Mouse (Mus musculus) kidney, embryonic 14.5 days (tissue): ENCODE data around the gene Abcc12. TPM values are rescaled to one million over a fixed set of nuclear protein-coding genes. Genes with fewer than 3 reads are reported as not detected.
A peak's percentile ranks its signal among the peaks of the same experiment; 100 is the strongest.

ENCODE experiments used
- ATAC-seq: fragments of 200-750 bp; cut with Nextera tagmentation; 2 replicates; pipeline ENCODE4 v1.8.0; 2017; ENCODE audit warnings: moderate number of reproducible peaks, mild to moderate bottlenecking, moderate TSS enrichment, moderate library complexity; ENCODE audit not compliant: low FRiP score, low TSS enrichment
- H3K27ac ChIP-seq: fragments of 300-500 bp; sonication (generic); 2 replicates; pipeline ENCODE4 v1.5.1; 2014; ENCODE audit warnings: low read depth, mild to moderate bottlenecking, low read length, moderate library complexity, mixed read lengths
- H3K27me3 ChIP-seq: fragments of 300-500 bp; sonication (generic); 2 replicates; pipeline ENCODE4 v1.6.1; 2014; ENCODE audit warnings: mild to moderate bottlenecking, low read length; ENCODE audit not compliant: control insufficient read depth, insufficient read depth
- H3K36me3 ChIP-seq: fragments of 300-500 bp; sonication (generic); 2 replicates; pipeline ENCODE4 v1.6.1; 2014; ENCODE audit warnings: low read length, mixed read lengths; ENCODE audit not compliant: control insufficient read depth, insufficient read depth
- H3K4me1 ChIP-seq: fragments of 300-500 bp; sonication (generic); 2 replicates; pipeline ENCODE4 v1.6.1; 2014; ENCODE audit warnings: low read length, mixed read lengths; ENCODE audit not compliant: control insufficient read depth, insufficient read depth
- H3K4me2 ChIP-seq: fragments of 300-500 bp; sonication (generic); replicated peaks from 2 replicates; pipeline ENCODE4 v1.6.1; 2014; ENCODE audit warnings: low read depth, mild to moderate bottlenecking, low read length
- H3K4me3 ChIP-seq: fragments of 300-500 bp; sonication (generic); 2 replicates; pipeline ENCODE4 v1.5.1; 2014; ENCODE audit warnings: mild to moderate bottlenecking, low read length
- H3K9ac ChIP-seq: fragments of 300-500 bp; sonication (generic); 2 replicates; pipeline ENCODE4 v1.6.1; 2014; ENCODE audit warnings: low read depth, mild to moderate bottlenecking, low read length, moderate library complexity
- H3K9me3 ChIP-seq: fragments of 300-500 bp; sonication (generic); 2 replicates; pipeline ENCODE4 v1.6.1; 2016; ENCODE audit warnings: low read length; ENCODE audit not compliant: control insufficient read depth
- WGBS: fragments of 180-500 bp; shearing (Covaris S2); extraction: QIAGEN DNeasy Blood & Tissue Kit; methylation state at CpG from one replicate; pipeline ENCODE4 v1.1.7; 2014; 5-methylcytosine and 5-hydroxymethylcytosine counted together
- polyA plus RNA-seq: library from polyadenylated mRNA; unstranded; fragments of >200 nt; fragmentation: Nextera tagmentation; extraction: Ambion mirVana; gene quantifications from 2 replicates; pipeline ENCODE4 v1.2.1, GENCODE M21; 2014

The Abcc12 gene
- polyA plus RNA-seq, 1 experiment from 2014 or later: 0.08 TPM

DNA sequence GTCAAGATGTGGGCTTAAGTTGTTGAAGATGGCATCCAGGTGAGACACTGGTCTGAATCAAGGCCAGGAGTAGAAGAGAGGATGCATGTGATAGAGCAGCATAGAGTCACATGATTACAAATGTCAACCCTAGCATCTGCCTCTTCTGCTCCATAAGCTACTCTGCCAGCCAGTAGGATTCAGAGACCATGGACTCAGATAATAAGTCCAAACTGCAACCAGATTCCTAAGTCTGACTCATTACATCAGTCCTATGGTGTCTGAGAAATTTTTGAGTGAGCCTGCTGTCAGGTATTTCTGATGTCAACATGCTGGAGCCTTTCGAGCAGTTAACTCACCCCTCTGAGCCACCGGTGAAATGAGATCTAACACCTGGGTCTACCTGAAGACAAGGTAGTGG is 40.1 kb downstream of the Abcc12 start:
- Histone ChIP-seq H3K4me3 (no peak overlapping the region), H3K36me3 (no peaks in the 10 kb centered on the region), H3K27me3 (no peaks in the 10 kb centered on the region), H3K9me3 (no peaks in the 10 kb centered on the region), H3K4me1 (no peaks in the 10 kb centered on the region), H3K4me2 (no peak overlapping the region), H3K27ac (no peak overlapping the region), H3K9ac (no peak overlapping the region)
- 91% methylated on average over 2 of the region's 2 CpGs for WGBS
- ATAC-seq: no peak

DNA sequence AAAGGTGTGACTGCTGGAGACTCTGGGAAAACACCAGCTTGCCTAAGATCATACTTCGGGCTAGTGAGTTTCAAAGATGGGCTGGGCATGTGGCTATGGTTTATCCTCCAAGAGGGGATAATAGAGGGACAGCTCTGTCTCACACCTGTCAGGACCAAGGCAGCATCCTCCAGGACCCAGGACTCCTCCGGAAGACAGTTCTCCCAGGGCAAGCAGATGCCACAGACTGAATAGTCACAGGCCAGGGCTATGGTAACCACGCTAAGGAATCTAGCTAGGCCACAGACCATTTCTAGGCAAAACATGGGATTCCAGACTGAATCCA is 43.9 kb downstream of the Abcc12 start:
- Histone ChIP-seq H3K9ac (no peak overlapping the region), H3K27ac (no peak overlapping the region), H3K9me3 (no peaks in the 10 kb centered on the region), H3K4me2 (no peak overlapping the region; the same call in 1 of the 2 replicates), H3K4me1 (no peaks in the 10 kb centered on the region), H3K27me3 (no peaks in the 10 kb centered on the region), H3K4me3 (no peak overlapping the region), H3K36me3 (no peaks in the 10 kb centered on the region)
- ATAC-seq: no peak
- 73% methylated on average over 3 of the region's 3 CpGs for WGBS

DNA sequence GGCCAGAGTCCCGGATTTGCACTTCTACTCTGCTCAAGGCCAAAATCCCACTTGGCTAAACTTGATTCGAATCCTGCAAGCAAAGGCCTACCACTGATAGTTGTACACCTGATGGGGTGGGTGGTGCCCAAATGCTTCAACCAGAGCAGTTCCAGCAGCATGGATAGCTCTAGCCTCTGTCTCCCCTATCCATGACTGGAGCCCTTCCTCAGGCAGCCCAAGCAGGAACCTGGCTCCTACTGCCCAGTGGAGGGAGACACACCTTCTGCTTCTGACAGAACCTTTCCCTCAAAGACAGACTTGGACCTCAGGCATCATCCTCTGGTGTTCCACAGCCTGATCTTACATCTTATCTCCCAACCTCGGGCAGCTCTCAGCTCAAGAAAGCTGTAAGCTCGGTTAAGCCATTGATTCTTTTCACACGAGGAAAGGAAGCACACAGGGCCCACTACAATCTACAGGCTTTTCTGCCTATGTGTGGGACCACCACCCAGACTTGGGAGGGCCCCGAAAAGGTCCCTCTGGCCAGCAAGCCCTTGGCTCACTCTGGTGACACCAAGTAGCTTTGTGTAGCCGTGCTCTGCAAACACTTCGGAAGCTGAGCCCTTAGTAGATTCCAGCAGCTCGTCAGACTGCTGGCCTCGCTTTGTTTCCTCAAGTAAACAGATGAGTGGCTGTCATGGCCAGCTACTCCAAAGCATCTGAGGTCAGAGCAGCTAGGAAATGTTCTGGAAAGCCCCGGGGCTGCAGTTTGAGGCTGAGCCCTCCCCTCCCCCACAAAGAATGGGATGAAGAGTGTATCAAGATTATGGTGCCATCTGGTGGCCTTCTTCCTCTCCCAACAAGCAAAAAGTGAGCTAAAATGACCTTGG is 44.5 kb downstream of the Abcc12 start:
- Histone ChIP-seq H3K27me3 (no peaks in the 10 kb centered on the region), H3K36me3 (no peaks in the 10 kb centered on the region), H3K9ac (no peak overlapping the region), H3K4me3 (no peak overlapping the region), H3K27ac (peak overlapping the region; percentile 20; the same call in 1 of the 2 replicates), H3K4me2 (peak overlapping the region; percentile 24), H3K9me3 (no peaks in the 10 kb centered on the region), H3K4me1 (no peaks in the 10 kb centered on the region)
- ATAC-seq: peak; percentile 72; the same call in 1 of the 2 replicates
- 48% methylated on average over 11 of the region's 11 CpGs for WGBS

DNA sequence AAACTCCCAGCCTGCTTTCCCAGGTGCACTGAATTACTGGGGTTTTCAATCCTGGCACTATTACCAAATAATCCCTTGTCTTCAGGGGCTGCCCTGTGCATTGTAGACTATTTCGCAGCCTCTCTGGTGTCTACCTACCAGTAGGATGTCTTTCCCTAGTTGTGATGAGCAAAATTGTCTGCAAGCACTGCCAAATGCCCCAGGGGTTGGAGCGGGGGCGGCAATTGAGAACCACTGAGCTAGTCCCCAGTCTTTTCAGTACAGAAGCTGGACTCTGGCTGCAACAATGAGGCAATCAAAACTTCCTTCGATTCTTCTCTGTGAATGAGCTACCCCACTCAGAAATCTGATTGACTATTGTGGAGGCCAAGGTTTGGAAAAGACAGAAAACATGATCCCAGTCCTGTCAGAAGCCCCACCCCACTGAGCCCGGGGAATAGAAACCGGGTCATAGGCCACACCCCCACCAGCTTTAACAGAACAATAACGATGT is 45.4 kb downstream of the Abcc12 start:
- no peak for ATAC-seq
- Histone ChIP-seq H3K4me1 (no peaks in the 10 kb centered on the region), H3K9ac (no peak overlapping the region), H3K9me3 (no peaks in the 10 kb centered on the region), H3K36me3 (no peaks in the 10 kb centered on the region), H3K27me3 (no peaks in the 10 kb centered on the region), H3K4me2 (no peak overlapping the region), H3K4me3 (no peak overlapping the region), H3K27ac (no peak overlapping the region)
- WGBS: 68% methylated on average over 7 of the region's 7 CpGs

DNA sequence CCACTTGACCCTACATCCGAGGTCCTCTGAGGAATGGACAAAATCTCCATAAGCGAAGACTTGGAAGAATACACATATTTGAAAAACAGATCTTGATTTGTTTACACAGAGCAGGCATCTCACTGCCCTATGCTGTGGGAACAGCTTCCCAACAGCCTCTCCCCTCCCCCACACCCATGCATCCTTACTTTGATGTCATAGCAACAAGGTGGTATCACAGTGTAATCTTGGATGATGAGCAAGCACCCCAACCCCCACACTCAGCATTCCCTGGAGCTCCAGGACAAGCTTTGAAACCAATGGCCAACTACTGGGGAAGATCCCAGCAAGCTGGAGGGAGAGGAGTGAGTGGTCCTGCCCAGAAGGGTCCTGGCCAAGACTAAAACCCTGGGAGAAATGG is 50.8 kb downstream of the Abcc12 start:
- Histone ChIP-seq H3K27me3 (no peaks in the 10 kb centered on the region), H3K9me3 (no peaks in the 10 kb centered on the region), H3K27ac (no peak overlapping the region), H3K4me2 (no peak overlapping the region), H3K9ac (no peak overlapping the region), H3K36me3 (no peaks in the 10 kb centered on the region), H3K4me1 (no peaks in the 10 kb centered on the region), H3K4me3 (no peak overlapping the region)
- WGBS: 77% methylated on average over 2 of the region's 2 CpGs
- no peak for ATAC-seq

DNA sequence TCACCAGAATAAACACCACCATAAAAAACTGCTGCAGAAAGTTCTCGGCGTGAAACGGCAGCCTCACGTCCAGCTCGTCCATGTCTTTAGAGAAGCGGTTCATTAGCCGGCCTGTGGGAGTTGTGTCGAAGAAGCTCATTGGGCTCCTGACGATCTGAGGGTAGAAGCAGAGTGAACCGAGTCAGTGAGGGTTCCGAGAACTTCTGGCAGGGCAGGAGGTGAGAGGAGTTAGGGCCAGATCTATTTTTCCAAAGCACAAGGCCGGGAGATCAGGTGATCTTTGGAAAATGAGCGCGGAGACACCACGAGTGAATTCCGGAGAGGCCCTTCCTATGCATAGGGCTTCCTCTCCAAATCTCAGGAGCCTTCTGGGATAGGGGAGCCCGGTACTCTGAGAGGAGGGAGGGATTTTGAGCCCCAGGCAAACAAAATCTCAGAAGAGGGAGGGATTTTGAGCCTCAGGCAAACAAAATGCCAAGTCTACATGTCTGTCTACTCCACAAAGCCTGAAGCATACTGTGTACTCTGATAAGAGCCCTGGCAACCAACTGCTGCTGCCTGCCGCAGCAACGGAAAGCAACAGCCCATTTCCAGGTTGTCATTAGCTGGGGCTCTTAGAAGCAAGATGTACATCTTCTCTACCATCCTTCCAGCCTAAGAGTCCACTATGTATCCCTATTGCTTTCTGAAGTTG is 53.0 kb downstream of the Abcc12 start:
- no peak overlapping the region for H3K4me3 ChIP-seq
- H3K9ac ChIP-seq: no peak overlapping the region
- no peak overlapping the region for H3K4me2 ChIP-seq
- no peaks in the 10 kb centered on the region for H3K9me3 ChIP-seq
- 80% methylated on average over 19 of the region's 19 CpGs for WGBS
- ATAC-seq: no peak
- H3K4me1 ChIP-seq: no peaks in the 10 kb centered on the region
- H3K36me3 ChIP-seq: no peaks in the 10 kb centered on the region
- H3K27ac ChIP-seq: no peak overlapping the region
- H3K27me3 ChIP-seq: no peaks in the 10 kb centered on the region

DNA sequence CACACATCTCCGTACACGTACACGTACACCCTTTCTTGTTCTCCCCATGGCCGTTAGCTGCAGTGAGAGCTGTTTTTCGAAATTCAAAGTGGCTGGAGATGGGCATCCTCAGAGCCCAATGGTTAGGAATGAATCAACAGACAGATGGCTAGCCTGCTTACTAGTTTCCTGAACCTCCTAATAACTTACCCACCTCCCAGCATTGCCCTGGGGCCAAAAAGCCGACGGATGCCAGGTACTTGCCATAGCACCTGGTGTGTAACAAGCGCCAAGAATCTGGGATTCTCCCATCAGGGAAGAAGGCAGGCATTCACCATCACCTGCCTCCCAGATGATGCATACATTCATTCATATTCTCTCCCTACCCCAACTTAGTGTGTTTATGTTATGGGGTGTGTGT is 53.7 kb downstream of the Abcc12 start:
- no peaks in the 10 kb centered on the region for H3K9me3 ChIP-seq
- WGBS: 90% methylated on average over 8 of the region's 8 CpGs

DNA sequence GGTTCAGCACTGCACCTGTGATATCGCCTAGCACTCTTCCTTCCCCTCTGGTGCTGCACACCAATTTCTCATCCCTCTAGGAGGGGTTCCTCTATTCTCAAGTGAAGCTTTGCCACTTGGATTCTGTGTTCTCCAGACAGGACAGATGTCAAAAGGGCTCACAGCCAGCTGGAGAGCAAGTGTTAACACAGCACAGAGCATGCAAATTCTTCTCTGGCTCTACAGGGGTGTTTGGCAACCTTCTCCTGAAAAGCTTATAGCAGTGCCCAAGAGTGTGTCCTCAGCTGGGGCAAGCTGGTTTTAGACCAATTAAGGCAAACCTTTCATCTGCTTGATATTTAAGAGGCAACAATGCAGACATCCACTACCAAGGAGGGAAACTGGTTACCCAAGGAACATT is 66.3 kb downstream of the Abcc12 start:
- no peak overlapping the region for H3K27ac ChIP-seq
- WGBS: 90% methylated on average over 1 of the region's 1 CpGs
- no peak overlapping the region for H3K9ac ChIP-seq
- H3K9me3 ChIP-seq: no peaks in the 10 kb centered on the region
- no peaks in the 10 kb centered on the region for H3K4me1 ChIP-seq
- no peak overlapping the region for H3K4me3 ChIP-seq
- no peaks in the 10 kb centered on the region for H3K27me3 ChIP-seq
- H3K4me2 ChIP-seq: no peak overlapping the region
- no peak for ATAC-seq
- H3K36me3 ChIP-seq: no peaks in the 10 kb centered on the region

More for the DNA sequence above, 53.7 kb downstream of the Abcc12 start:
- Histone ChIP-seq H3K4me2 (no peak overlapping the region), H3K27ac (no peak overlapping the region), H3K9ac (no peak overlapping the region), H3K4me3 (no peak overlapping the region), H3K27me3 (no peaks in the 10 kb centered on the region), H3K36me3 (no peaks in the 10 kb centered on the region), H3K4me1 (no peaks in the 10 kb centered on the region)
- ATAC-seq: no peak

DNA sequence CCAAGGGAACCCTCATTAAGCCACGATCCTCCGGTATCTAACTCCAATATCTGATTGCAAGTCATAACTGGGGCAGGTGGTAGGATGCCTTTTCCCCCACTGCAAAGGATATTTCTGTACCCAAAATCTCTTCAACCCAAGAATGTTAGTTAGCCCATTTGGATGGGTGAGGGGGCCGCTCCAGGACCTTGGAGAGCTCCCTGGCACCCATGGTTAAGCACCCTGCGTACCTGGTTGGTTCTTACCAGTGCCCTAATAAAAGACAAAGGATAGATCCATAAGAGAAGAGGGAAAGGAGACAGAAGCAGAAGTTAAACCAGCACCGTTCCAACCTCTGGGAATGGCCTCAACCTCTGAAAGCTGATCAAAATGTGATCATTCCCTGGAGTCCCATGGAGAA is 67.6 kb downstream of the Abcc12 start:
- 57% methylated on average over 5 of the region's 5 CpGs for WGBS
- no peak for ATAC-seq
- Histone ChIP-seq H3K4me2 (no peak overlapping the region), H3K9ac (no peak overlapping the region), H3K36me3 (no peaks in the 10 kb centered on the region), H3K27me3 (no peaks in the 10 kb centered on the region), H3K4me1 (no peaks in the 10 kb centered on the region), H3K9me3 (no peaks in the 10 kb centered on the region), H3K27ac (no peak overlapping the region), H3K4me3 (no peak overlapping the region)
